Mouse (Mus musculus) cerebellum, postnatal 36 days (tissue): ENCODE data around the gene Aplp1.

ENCODE experiments used
- DNase-seq, 2 experiments: peaks; one replicate each; pipeline ENCODE4 v3.0.0; 2021 to 2022; ENCODE audit warnings: mixed read lengths in 2 of 2

The Aplp1 gene

DNA sequence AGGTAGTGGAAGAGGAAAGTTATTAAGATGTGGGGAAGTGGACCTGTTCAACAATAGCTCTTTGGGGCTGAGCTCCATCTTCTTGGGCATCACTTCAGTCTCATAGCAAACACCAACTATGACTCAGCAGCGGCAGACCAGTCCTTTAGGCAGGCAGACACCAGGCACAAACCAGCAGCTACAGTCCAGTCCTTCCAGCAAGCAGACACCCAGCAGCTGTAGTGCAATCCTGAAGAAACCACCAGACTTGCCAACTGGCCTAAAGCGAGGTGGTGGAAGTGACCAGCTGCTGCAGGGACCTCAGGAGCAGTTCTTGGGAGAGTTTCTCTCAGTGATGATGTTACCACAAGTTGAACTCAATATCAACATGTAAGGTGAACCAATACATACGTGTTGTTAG is 36.7 kb downstream of the Aplp1 start:
- no peak for DNase-seq

DNA sequence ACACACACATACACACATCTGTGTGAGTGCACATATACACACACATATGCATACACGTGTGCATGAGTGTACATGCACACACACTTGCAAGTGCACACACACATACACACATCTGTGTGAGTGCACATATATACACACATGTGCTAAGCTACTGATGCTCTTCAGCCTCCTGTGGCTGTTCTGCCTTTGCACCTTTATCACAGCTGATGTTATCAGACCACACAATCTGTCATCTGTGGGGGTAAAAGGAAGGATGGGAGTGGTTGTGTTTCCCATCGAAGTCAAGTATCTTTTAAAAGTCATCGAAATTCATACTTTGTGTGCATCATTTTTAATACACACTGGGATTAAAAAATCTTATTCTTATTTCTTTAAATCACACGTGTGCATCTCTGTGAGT is 43.0 kb downstream of the Aplp1 start:
- DNase-seq = no peak

DNA sequence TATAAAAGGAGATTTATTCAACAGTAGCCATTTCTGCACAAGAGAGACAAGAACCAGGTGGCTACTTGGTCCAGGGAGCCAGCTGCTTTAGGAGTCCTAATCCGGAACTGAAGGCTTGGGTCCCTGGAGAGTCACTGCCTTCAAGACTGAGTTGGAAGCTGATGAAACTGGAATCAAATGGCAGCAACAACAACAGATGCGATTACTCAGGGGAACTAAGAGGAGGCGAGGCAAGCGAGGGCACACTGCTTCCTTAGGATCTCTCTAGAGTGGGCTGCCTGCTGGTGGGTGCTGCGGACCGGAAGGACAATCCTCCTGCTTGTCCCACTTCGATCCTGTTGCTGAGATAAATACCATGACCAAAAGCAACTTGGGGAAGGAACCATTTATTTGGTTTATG is 45.7 kb downstream of the Aplp1 start:
- DNase-seq = no peak

DNA sequence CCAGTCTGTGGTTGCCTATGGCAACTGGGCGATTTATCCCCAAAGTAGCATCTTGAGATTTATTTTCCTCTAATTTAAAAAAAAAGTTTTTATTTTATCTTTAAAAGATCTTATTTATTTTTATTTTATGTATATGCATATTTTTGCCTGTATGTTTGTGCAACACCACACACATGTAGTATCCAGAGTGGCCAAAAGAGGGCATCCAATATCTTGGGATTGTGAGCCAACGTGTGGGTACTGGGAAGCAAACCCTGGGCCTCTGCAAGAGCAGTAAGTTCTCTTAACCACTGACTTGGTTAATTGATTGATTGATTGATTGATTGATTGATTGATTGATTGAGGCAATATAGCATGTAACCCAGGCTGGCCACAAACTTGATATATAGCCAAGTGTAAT is 50.5 kb downstream of the Aplp1 start:
- no peak for DNase-seq

DNA sequence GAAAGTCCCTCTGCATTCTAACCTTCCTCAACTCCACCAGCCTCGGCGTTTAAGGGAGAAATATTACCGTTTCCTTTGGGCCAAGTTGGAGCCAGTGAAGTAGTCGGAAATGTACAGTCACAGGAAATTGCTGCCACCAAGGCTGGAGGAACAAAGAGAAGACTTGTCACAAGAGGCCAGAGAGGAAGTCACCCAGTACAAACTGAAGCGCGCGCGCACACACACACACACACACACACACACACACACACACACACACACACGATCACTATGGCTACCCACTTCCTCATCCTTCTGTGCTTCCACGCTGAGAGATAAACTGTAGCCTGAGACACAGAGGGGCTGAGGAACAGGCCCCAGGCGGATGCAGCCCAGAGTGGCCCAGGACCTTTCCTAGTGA is 51.0 kb downstream of the Aplp1 start:
- no peak for DNase-seq

DNA sequence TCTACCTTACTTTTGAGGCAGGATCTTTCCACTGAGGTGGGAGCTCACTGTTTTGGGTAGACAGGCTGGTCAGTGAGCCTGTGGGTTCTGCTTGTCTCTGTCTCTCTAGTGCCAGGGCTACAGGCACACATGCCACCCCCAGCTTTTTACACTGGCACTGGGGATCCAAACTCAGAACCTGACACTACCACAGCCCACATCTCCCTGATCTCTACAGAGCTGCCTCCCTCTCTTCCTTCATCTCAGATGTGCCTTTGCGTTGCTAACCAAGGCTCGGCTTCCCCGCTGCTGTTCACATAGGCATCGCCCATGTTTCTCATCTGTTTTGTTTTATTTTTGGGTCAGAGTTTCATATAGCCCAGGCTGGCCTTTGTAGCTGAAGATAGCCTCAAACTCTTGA is 51.7 kb downstream of the Aplp1 start:
- no peak for DNase-seq

DNA sequence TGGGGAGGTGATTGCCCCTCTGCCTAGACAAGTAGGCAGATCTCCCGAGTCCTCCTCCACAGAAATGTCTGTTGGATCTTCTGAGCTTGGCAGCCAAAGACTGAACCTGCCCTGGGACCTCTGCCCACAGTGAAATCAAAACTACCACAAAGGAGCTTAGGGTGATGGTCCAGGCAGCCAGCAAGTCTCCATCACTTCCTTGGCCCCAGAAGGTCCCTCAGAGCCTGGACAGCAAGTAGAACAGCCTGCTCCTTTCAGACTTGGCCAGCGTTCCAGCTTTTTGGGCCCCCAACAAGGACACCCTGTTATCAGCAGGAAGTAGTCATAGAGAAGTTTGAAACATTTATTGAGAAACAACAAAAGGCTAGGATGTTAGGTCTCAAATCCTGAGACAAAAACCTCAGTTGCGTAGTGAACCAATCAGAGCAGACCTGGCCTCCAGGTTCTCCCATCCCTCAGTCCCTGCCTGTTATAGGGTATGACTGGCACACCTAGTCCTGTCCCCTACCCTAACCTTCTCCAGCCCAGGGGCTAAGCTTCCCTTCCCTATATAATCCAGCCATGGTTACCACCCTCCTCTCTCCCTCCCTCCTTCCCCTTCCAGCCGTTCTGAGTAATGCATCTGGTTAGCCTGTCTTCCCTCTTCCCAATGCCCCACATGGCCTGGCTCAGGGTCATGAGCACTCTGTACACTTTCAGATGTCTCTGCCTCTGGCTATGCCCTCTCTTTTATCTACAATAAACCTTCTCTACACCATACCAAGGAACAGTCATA is 52.4 kb downstream of the Aplp1 start:
- DNase-seq = no peak
